In genomic region chr1:92270486-92271058, GRCm38 (mm10) we compare ENCODE assay signal across 15 mouse cellular contexts.
DNase-seq lines count a peak whose midpoint lies in the region; ATAC-seq and TF ChIP-seq lines count a peak whose summit lies in the region.
"Had no signal": no experiment of that assay in that cellular context is flagged by ENCODE, and none has a peak within 500 bp of the region (broad histone marks: within the 10 kb centered on the region; RNA-seq: fewer than 3 reads in every experiment).

No protein-coding gene starts in this region.

- H3K9me3 ChIP-seq in hindbrain, embryonic 10.5 days = no peaks in the 10 kb centered on the region
- H3K9me3 ChIP-seq in hindbrain, postnatal 0 days (ENCODE audit: low read length) = no peaks in the 10 kb centered on the region
- H3K9me3 ChIP-seq: embryonic facial prominence, embryonic 12.5 days; limb, embryonic 15.5 days; midbrain, embryonic 10.5 days had no signal

- H3K4me2 ChIP-seq in hindbrain, postnatal 0 days (ENCODE audit: low read depth, low read length) = no peak overlapping the region
- H3K4me2 ChIP-seq: embryonic facial prominence, embryonic 12.5 days; limb, embryonic 15.5 days had no signal

- intact Hi-C loops in heart, postnatal 10 days (cut with DNase I) = no loop called here

- peak; percentile 16 for DNase-seq in hindbrain, embryonic 10.5 days (ENCODE audit: low spot score)
- no peak for DNase-seq in hindbrain, postnatal 0 days (ENCODE audit: low spot score)
- DNase-seq in Muller cell, postnatal 12 days (ENCODE audit: inconsistent ontology term) = peak; percentile 79
- peak; percentile 33 to 51 for DNase-seq in heart, postnatal 10 days
- DNase-seq in c-Kit-positive CD71-positive TER-119-positive erythroid progenitor cells, embryonic 14.5 days (ENCODE audit: low spot score) = no peak
- DNase-seq in right cerebral cortex, adult 18-20 months = no peak
- no peak for DNase-seq in cerebellum, postnatal 4 days (ENCODE audit: low spot score in 2 of 2)
- DNase-seq: cerebellum, postnatal 14 days; liver, postnatal 0 days; retina, postnatal 1 day had no signal

- H3K4me3 ChIP-seq in hindbrain, embryonic 10.5 days = no peak overlapping the region
- no peak overlapping the region for H3K4me3 ChIP-seq in hindbrain, postnatal 0 days (ENCODE audit: low read length)
- H3K4me3 ChIP-seq in embryonic fibroblast, embryonic 13.5 days (ENCODE audit: insufficient read depth, low read length) = no peak overlapping the region
- H3K4me3 ChIP-seq: embryonic facial prominence, embryonic 12.5 days; layer of hippocampus, adult 2 months; limb, embryonic 15.5 days; midbrain, embryonic 10.5 days had no signal

- no peak for TF ChIP-seq POLR2A in embryonic fibroblast, embryonic 13.5 days (IDR thresholded peaks at IDR 0.05; ENCODE audit: low read depth, low read length)

- TF ChIP-seq CTCF in hindbrain, postnatal 0 days (IDR thresholded peaks at IDR 0.05; ENCODE audit: low read depth) = no peak
- TF ChIP-seq CTCF in embryonic fibroblast, embryonic 13.5 days (IDR thresholded peaks at IDR 0.05; ENCODE audit: borderline replicate concordance, insufficient read depth, low read length) = no peak

- H3K9ac ChIP-seq in hindbrain, postnatal 0 days (replicated peaks; ENCODE audit: low read length) = no peak overlapping the region
- H3K9ac ChIP-seq: embryonic facial prominence, embryonic 12.5 days; limb, embryonic 15.5 days; liver, postnatal 0 days had no signal

- ATAC-seq in hindbrain, postnatal 0 days = no peak
- ATAC-seq: liver, postnatal 0 days had no signal

- H3K27ac ChIP-seq in hindbrain, embryonic 10.5 days = no peak overlapping the region
- H3K27ac ChIP-seq in hindbrain, postnatal 0 days = no peak overlapping the region
- H3K27ac ChIP-seq in embryonic fibroblast, embryonic 13.5 days (ENCODE audit: insufficient read depth, low read length) = peak overlapping the region; percentile 12; the same call in 1 of the 2 replicates
- H3K27ac ChIP-seq: embryonic facial prominence, embryonic 12.5 days; layer of hippocampus, adult 2 months; limb, embryonic 15.5 days; midbrain, embryonic 10.5 days had no signal

- H3K36me3 ChIP-seq in hindbrain, embryonic 10.5 days = no peaks in the 10 kb centered on the region
- H3K36me3 ChIP-seq in hindbrain, postnatal 0 days (ENCODE audit: insufficient read depth, low read length) = no peaks in the 10 kb centered on the region
- H3K36me3 ChIP-seq: embryonic facial prominence, embryonic 12.5 days; limb, embryonic 15.5 days; midbrain, embryonic 10.5 days had no signal

- 39% methylated on average over 6 of the region's 6 CpGs for WGBS in hindbrain, embryonic 10.5 days
- 43% methylated on average over 6 of the region's 6 CpGs for WGBS in hindbrain, postnatal 0 days

- peaks cover 41% of the 10 kb centered on the region for H3K4me1 ChIP-seq in hindbrain, embryonic 10.5 days (replicated peaks)
- no peaks in the 10 kb centered on the region; the same call in 1 of the 2 replicates for H3K4me1 ChIP-seq in hindbrain, postnatal 0 days (ENCODE audit: insufficient read depth, low read length)
- H3K4me1 ChIP-seq in embryonic fibroblast, embryonic 13.5 days (ENCODE audit: control insufficient read depth, insufficient read depth, low read length) = peaks cover 6% of the 10 kb centered on the region; the same call in 1 of the 2 replicates
- H3K4me1 ChIP-seq: embryonic facial prominence, embryonic 12.5 days; limb, embryonic 15.5 days had no signal

- no peaks in the 10 kb centered on the region for H3K27me3 ChIP-seq in hindbrain, embryonic 10.5 days (ENCODE audit: insufficient read depth, poor library complexity, severe bottlenecking)
- H3K27me3 ChIP-seq in hindbrain, postnatal 0 days (ENCODE audit: insufficient read depth, low read length) = no peaks in the 10 kb centered on the region
- H3K27me3 ChIP-seq: embryonic facial prominence, embryonic 12.5 days; limb, embryonic 15.5 days had no signal

Comparison
In these comparisons a context has a peak if more than half of its experiments do, and no peak if none do; other contexts are left out.
1. DNase-seq: peak in hindbrain, embryonic 10.5 days (single experiment), Muller cell, postnatal 12 days (single experiment) and heart, postnatal 10 days (2 of 2); none in hindbrain, postnatal 0 days (single experiment), c-Kit-positive CD71-positive TER-119-positive erythroid progenitor cells, embryonic 14.5 days (single experiment), right cerebral cortex, adult 18-20 months (single experiment) and cerebellum, postnatal 4 days (0 of 2).